Mouse (Mus musculus): ENCODE measurements at regions not wholly inside any gene's neighbourhood (a gene's known extent, or its start where the extent isn't known, plus 50 kb on each side); places are given as distances from the start of the nearest gene placed in this dataset.

- TF ChIP-seq CTCF (IDR thresholded peaks at IDR 0.05 in 2 of 3, conservative IDR thresholded peaks at IDR 0.05 in 1 of 3; ENCODE audit: control insufficient read depth in 1 of 3, insufficient read depth in 1 of 3, low read depth in 2 of 3, low read length in 3 of 3, poor library complexity in 1 of 3, severe bottlenecking in 1 of 3) (no peak), SMC3 (IDR thresholded peaks at IDR 0.05; ENCODE audit: low read depth, low read length) (no peak), POLR2A (IDR thresholded peaks at IDR 0.05; ENCODE audit: control insufficient read depth in 1 of 2, insufficient read depth in 1 of 2, low read depth in 1 of 2, low read length in 2 of 2, poor library complexity in 1 of 2) (no peak), ZC3H11A (IDR thresholded peaks at IDR 0.05; ENCODE audit: low read depth, low read length) (no peak), KAT2A (conservative IDR thresholded peaks at IDR 0.05; ENCODE audit: low read depth, low read length) (no peak), GABPA (IDR thresholded peaks at IDR 0.05; ENCODE audit: low read depth, low read length) (no peak), MEF2A (IDR thresholded peaks at IDR 0.05; ENCODE audit: extremely low read depth, insufficient replicate concordance, low read depth, low read length, poor library complexity, severe bottlenecking) (no peak), MAZ (IDR thresholded peaks at IDR 0.05; ENCODE audit: low read depth, low read length) (no peak), TAL1 (IDR thresholded peaks at IDR 0.05; ENCODE audit: low read length) (no peak), ETS1 (IDR thresholded peaks at IDR 0.05; ENCODE audit: low read depth, low read length) (no peak), JUND (IDR thresholded peaks at IDR 0.05; ENCODE audit: low read depth, low read length) (no peak), ELF1 (IDR thresholded peaks at IDR 0.05; ENCODE audit: low read depth, low read length) (no peak)
Measured at GRCm38 (mm10) chr14:107499563-107499962, 1393.6 kb downstream of the Trim52 start.
